Mouse (Mus musculus) G1E (cell line): Measurements from ENCODE around the gene Pld4.

ENCODE experiments used
- CTCF ChIP-seq: IDR thresholded peaks from 2 replicates; pipeline ENCODE4 v1.5.1; 2012; ENCODE audit warnings: low read depth, low read length, inconsistent platforms, mixed read lengths
- GATA1 ChIP-seq: IDR thresholded peaks from 2 replicates; pipeline ENCODE4 v1.6.1; 2012; ENCODE audit warnings: borderline replicate concordance, low read length, inconsistent platforms, mixed read lengths
- TAL1 ChIP-seq: conservative IDR thresholded peaks from 2 replicates; pipeline ENCODE4 v1.6.1; 2012; ENCODE audit warnings: low read depth, low read length, inconsistent platforms, mixed read lengths

- no peak for TF ChIP-seq CTCF
- no peak for TF ChIP-seq TAL1
- no peak for TF ChIP-seq GATA1
Measured at GRCm38 (mm10) chr12:112814682-112815470, 54.4 kb downstream of the Pld4 start.
